Mouse (Mus musculus) liver, postnatal 0 days (tissue): ENCODE measurements around the gene Faap100.

Source experiments
- CTCF ChIP-seq: sonication (generic); IDR thresholded peaks from 2 replicates; pipeline ENCODE4 v1.5.1; 2016; ENCODE audit warnings: antibody characterized with exemption, low read depth
- EP300 ChIP-seq: IDR thresholded peaks from 2 replicates; pipeline ENCODE4 v1.6.1; 2016; ENCODE audit warnings: antibody characterized with exemption, low read depth, mild to moderate bottlenecking

- peak; percentile 41; the same call in 1 of the 2 replicates for TF ChIP-seq CTCF
- no peak for TF ChIP-seq EP300
Observed at GRCm38 (mm10) chr11:120356319-120356840, 22.2 kb downstream of the Faap100 start.
